In genomic region chr6:125166861-125167650, GRCm38 (mm10) we compare ENCODE assay signal across 8 mouse cellular contexts. TPM values are rescaled to one million over a fixed set of nuclear protein-coding genes. Genes with fewer than 3 reads are reported as not detected.
DNase-seq lines count a peak whose midpoint lies in the region; ATAC-seq and TF ChIP-seq lines count a peak whose summit lies in the region.

No protein-coding gene starts in this region.

- peak overlapping the region; percentile 95 for H3K4me2 ChIP-seq in forebrain, embryonic 12.5 days
- peak overlapping the region; percentile 82 for H3K4me2 ChIP-seq in limb, embryonic 15.5 days
- peak overlapping the region; percentile 97 for H3K4me2 ChIP-seq in neural tube, embryonic 13.5 days

- H3K27ac ChIP-seq in kidney, adult 2 months (ENCODE audit: insufficient read depth, low read depth, low read length), result peak overlapping the region; percentile 87
- H3K27ac ChIP-seq in forebrain, embryonic 12.5 days, result peak overlapping the region; percentile 96
- H3K27ac ChIP-seq in limb, embryonic 15.5 days, result peak overlapping the region; percentile 94
- peak overlapping the region; percentile 95 for H3K27ac ChIP-seq in neural tube, embryonic 13.5 days (replicated peaks)

- 0 out of 2 replicates have a peak, but pooled peaks have one; percentile 7 for ATAC-seq in forebrain, embryonic 12.5 days (ENCODE audit: low FRiP score)
- peak; percentile 28 for ATAC-seq in limb, embryonic 15.5 days (ENCODE audit: insufficient number of reproducible peaks, low FRiP score, low TSS enrichment, low read depth)
- no peak for ATAC-seq in neural tube, embryonic 13.5 days (ENCODE audit: low read depth)

- intact Hi-C loops in heart, postnatal 25 days (cut with DNase I), result no loop called here

- H3K4me1 ChIP-seq in kidney, adult 2 months (ENCODE audit: control insufficient read depth, insufficient read depth, low read length), result peaks cover 9% of the 10 kb centered on the region; the same call in 1 of the 2 replicates
- H3K4me1 ChIP-seq in forebrain, embryonic 12.5 days, result peaks cover 37% of the 10 kb centered on the region
- peaks cover 38% of the 10 kb centered on the region for H3K4me1 ChIP-seq in limb, embryonic 15.5 days
- H3K4me1 ChIP-seq in neural tube, embryonic 13.5 days (replicated peaks), result peaks cover 42% of the 10 kb centered on the region

- peak overlapping the region; percentile 66 for H3K4me3 ChIP-seq in kidney, adult 2 months (ENCODE audit: insufficient read depth, low read depth, low read length)
- H3K4me3 ChIP-seq in forebrain, embryonic 12.5 days (replicated peaks), result peak overlapping the region; percentile 98
- H3K4me3 ChIP-seq in limb, embryonic 15.5 days, result peak overlapping the region; percentile 74
- H3K4me3 ChIP-seq in neural tube, embryonic 13.5 days, result peak overlapping the region; percentile 98; the same call in 1 of the 2 replicates

- peaks cover 5% of the 10 kb centered on the region for H3K36me3 ChIP-seq in kidney, adult 2 months (ENCODE audit: control insufficient read depth, insufficient read depth, low read length)
- H3K36me3 ChIP-seq in forebrain, embryonic 12.5 days (replicated peaks), result peaks cover 69% of the 10 kb centered on the region
- H3K36me3 ChIP-seq in limb, embryonic 15.5 days, result peaks cover 60% of the 10 kb centered on the region
- peaks cover 61% of the 10 kb centered on the region for H3K36me3 ChIP-seq in neural tube, embryonic 13.5 days

- DNase-seq in kidney, adult 2 months, result peak; percentile 38
- DNase-seq in kidney, adult 18-20 months, result no peak
- peak; percentile 59 for DNase-seq in adrenal gland, adult 8-10 months
- peak; percentile 53 for DNase-seq in heart, postnatal 25 days (ENCODE audit: low spot score)
- DNase-seq in spleen, adult 12 weeks (ENCODE audit: low spot score), result no peak

- no peak for TF ChIP-seq CTCF in kidney, adult 2 months (conservative IDR thresholded peaks at IDR 0.05; ENCODE audit: insufficient read depth, insufficient read length, low read depth, low read length)

- no peaks in the 10 kb centered on the region for H3K9me3 ChIP-seq in forebrain, embryonic 12.5 days
- H3K9me3 ChIP-seq in limb, embryonic 15.5 days, result no peaks in the 10 kb centered on the region
- H3K9me3 ChIP-seq in neural tube, embryonic 13.5 days, result no peaks in the 10 kb centered on the region

- no peaks in the 10 kb centered on the region for H3K27me3 ChIP-seq in kidney, adult 2 months (replicated peaks; ENCODE audit: control insufficient read depth, insufficient read depth, low read length)
- no peaks in the 10 kb centered on the region for H3K27me3 ChIP-seq in forebrain, embryonic 12.5 days
- no peaks in the 10 kb centered on the region for H3K27me3 ChIP-seq in limb, embryonic 15.5 days
- H3K27me3 ChIP-seq in neural tube, embryonic 13.5 days, result no peaks in the 10 kb centered on the region

- H3K9ac ChIP-seq in forebrain, embryonic 12.5 days, result peak overlapping the region; percentile 98
- H3K9ac ChIP-seq in limb, embryonic 15.5 days, result 0 out of 2 replicates have a peak overlapping the region, but pooled peaks have one; percentile 18
- peak overlapping the region; percentile 97 for H3K9ac ChIP-seq in neural tube, embryonic 13.5 days

- 36% methylated on average over 10 of the region's 10 CpGs for WGBS in kidney, adult 2 months
- WGBS in forebrain, embryonic 12.5 days, result 15% methylated on average over 10 of the region's 10 CpGs
- 20% methylated on average over 10 of the region's 10 CpGs for WGBS in limb, embryonic 15.5 days
- WGBS in neural tube, embryonic 13.5 days, result 17% methylated on average over 10 of the region's 10 CpGs

- TF ChIP-seq POLR2A in kidney, adult 2 months (IDR thresholded peaks at IDR 0.05; ENCODE audit: low read depth, low read length), result no peak

RNA-seq across cellular contexts. Expression of gene Gapdh, which starts 0.8 kb away (rescaled TPM):
- 7,324 and 7,933 TPM in 2 replicates for polyA plus RNA-seq in kidney, adult 2 months (2012; rRNA removed)
- 1,000 to 10,000 TPM; 1,769 to 2,176 (median 2,111) TPM for total RNA-seq in adrenal gland, adult 8-10 months (2022)
- 2,231 and 2,319 TPM in 2 replicates for polyA plus RNA-seq in forebrain, embryonic 12.5 days (2016; fragmentation: Nextera tagmentation; extraction: Ambion mirVana)
- 1,000 to 10,000 TPM; 4,843 to 4,911 TPM for total RNA-seq in heart, postnatal 25 days (2021)
- polyA plus RNA-seq in limb, embryonic 15.5 days (2015; fragmentation: Nextera tagmentation; extraction: Ambion mirVana), result 1,547 and 1,728 TPM in 2 replicates
- polyA plus RNA-seq in neural tube, embryonic 13.5 days (2015; fragmentation: Nextera tagmentation; extraction: Ambion mirVana), result 1,206 and 1,336 TPM in 2 replicates

RNA-seq across cellular contexts. Expression of gene Iffo1, which starts 22.0 kb away (rescaled TPM):
- polyA plus RNA-seq in kidney, adult 2 months (2012; rRNA removed), result 35.0 and 36.4 TPM in 2 replicates
- total RNA-seq in adrenal gland, adult 8-10 months (2022), result 10 to 100 TPM; 15.2 to 60.0 (median 37.1) TPM
- polyA plus RNA-seq in forebrain, embryonic 12.5 days (2016; fragmentation: Nextera tagmentation; extraction: Ambion mirVana), result 15.9 and 16.0 TPM in 2 replicates
- total RNA-seq in heart, postnatal 25 days (2021), result 10 to 100 TPM in 1 of 2 experiments, 1 to 10 TPM in 1; 7.1 to 12.0 TPM
- polyA plus RNA-seq in limb, embryonic 15.5 days (2015; fragmentation: Nextera tagmentation; extraction: Ambion mirVana), result 26.6 and 46.8 TPM in 2 replicates
- 21.1 and 24.0 TPM in 2 replicates for polyA plus RNA-seq in neural tube, embryonic 13.5 days (2015; fragmentation: Nextera tagmentation; extraction: Ambion mirVana)

RNA-seq across cellular contexts. Expression of gene Ncapd2, which starts 24.4 kb away (rescaled TPM):
- polyA plus RNA-seq in kidney, adult 2 months (2012; rRNA removed), result 15.6 and 18.7 TPM in 2 replicates
- 10 to 100 TPM; 10.6 to 40.2 (median 26.6) TPM for total RNA-seq in adrenal gland, adult 8-10 months (2022)
- polyA plus RNA-seq in forebrain, embryonic 12.5 days (2016; fragmentation: Nextera tagmentation; extraction: Ambion mirVana), result 221 and 246 TPM in 2 replicates
- 10 to 100 TPM; 21.9 to 26.8 TPM for total RNA-seq in heart, postnatal 25 days (2021)
- 86.4 and 87.0 TPM in 2 replicates for polyA plus RNA-seq in limb, embryonic 15.5 days (2015; fragmentation: Nextera tagmentation; extraction: Ambion mirVana)
- polyA plus RNA-seq in neural tube, embryonic 13.5 days (2015; fragmentation: Nextera tagmentation; extraction: Ambion mirVana), result 48.8 and 69.2 TPM in 2 replicates

RNA-seq across cellular contexts. Expression of gene Mrpl51, which starts 24.5 kb away (rescaled TPM):
- 102 and 110 TPM in 2 replicates for polyA plus RNA-seq in kidney, adult 2 months (2012; rRNA removed)
- total RNA-seq in adrenal gland, adult 8-10 months (2022), result 100 to 1,000 TPM; 155 to 179 (median 167) TPM
- polyA plus RNA-seq in forebrain, embryonic 12.5 days (2016; fragmentation: Nextera tagmentation; extraction: Ambion mirVana), result 192 and 193 TPM in 2 replicates
- 100 to 1,000 TPM; 308 to 324 TPM for total RNA-seq in heart, postnatal 25 days (2021)
- 210 and 220 TPM in 2 replicates for polyA plus RNA-seq in limb, embryonic 15.5 days (2015; fragmentation: Nextera tagmentation; extraction: Ambion mirVana)
- polyA plus RNA-seq in neural tube, embryonic 13.5 days (2015; fragmentation: Nextera tagmentation; extraction: Ambion mirVana), result 143 and 158 TPM in 2 replicates

RNA-seq across cellular contexts. Expression of gene Nop2, which starts 35.3 kb away (rescaled TPM):
- 15.5 and 16.5 TPM in 2 replicates for polyA plus RNA-seq in kidney, adult 2 months (2012; rRNA removed)
- 10 to 100 TPM; 41.6 to 48.8 (median 43.4) TPM for total RNA-seq in adrenal gland, adult 8-10 months (2022)
- polyA plus RNA-seq in forebrain, embryonic 12.5 days (2016; fragmentation: Nextera tagmentation; extraction: Ambion mirVana), result 62.9 and 63.6 TPM in 2 replicates
- 10 to 100 TPM; 19.4 to 20.0 TPM for total RNA-seq in heart, postnatal 25 days (2021)
- 54.4 and 58.0 TPM in 2 replicates for polyA plus RNA-seq in limb, embryonic 15.5 days (2015; fragmentation: Nextera tagmentation; extraction: Ambion mirVana)
- 44.5 and 45.3 TPM in 2 replicates for polyA plus RNA-seq in neural tube, embryonic 13.5 days (2015; fragmentation: Nextera tagmentation; extraction: Ambion mirVana)

Comparison
In these comparisons a context has a peak if more than half of its experiments do, and no peak if none do; other contexts are left out.
1. DNase-seq: peak in kidney, adult 2 months (single experiment), adrenal gland, adult 8-10 months (single experiment) and heart, postnatal 25 days (single experiment); none in kidney, adult 18-20 months (single experiment) and spleen, adult 12 weeks (single experiment).
2. H3K9ac ChIP-seq: peak in every context shown above with its lines; median percentile 98 in forebrain, embryonic 12.5 days; 97 in neural tube, embryonic 13.5 days; 18 in limb, embryonic 15.5 days.
3. Peak in every context shown above with its lines, with median percentiles within 50 percentile points of each other: H3K27ac ChIP-seq, H3K4me3 ChIP-seq and H3K4me2 ChIP-seq.